Mouse (Mus musculus) embryonic facial prominence, embryonic 12.5 days (tissue): Measurements from ENCODE around the gene Ran. TPM values are rescaled to one million over a fixed set of nuclear protein-coding genes. Genes with fewer than 3 reads are reported as not detected.
A peak's percentile ranks its signal among the peaks of the same experiment; 100 is the strongest.

Experiments
- ATAC-seq: fragments of 200-750 bp; cut with Nextera tagmentation; 2 replicates; pipeline ENCODE4 v1.8.0; 2017; ENCODE audit not compliant: insufficient number of reproducible peaks, insufficient read depth, low FRiP score, low TSS enrichment
- H3K27ac ChIP-seq: fragments of 300-500 bp; sonication (generic); 2 replicates; pipeline ENCODE4 v1.5.1; 2016; ENCODE audit warnings: mild to moderate bottlenecking
- H3K27me3 ChIP-seq: fragments of 300-500 bp; sonication (generic); 2 replicates; pipeline ENCODE4 v1.6.1; 2016; ENCODE audit warnings: mild to moderate bottlenecking, moderate library complexity
- H3K36me3 ChIP-seq: fragments of 300-500 bp; sonication (generic); 2 replicates; pipeline ENCODE4 v1.6.1; 2016; ENCODE audit warnings: mild to moderate bottlenecking
- H3K4me1 ChIP-seq: fragments of 300-500 bp; sonication (generic); 2 replicates; pipeline ENCODE4 v1.6.1; 2016
- H3K4me2 ChIP-seq: fragments of 300-500 bp; sonication (generic); replicated peaks from 2 replicates; pipeline ENCODE4 v1.6.1; 2016; ENCODE audit warnings: mild to moderate bottlenecking, moderate library complexity
- H3K4me3 ChIP-seq: fragments of 300-500 bp; sonication (generic); 2 replicates; pipeline ENCODE4 v1.5.1; 2016; ENCODE audit warnings: mild to moderate bottlenecking
- H3K9ac ChIP-seq: fragments of 300-500 bp; sonication (generic); 2 replicates; pipeline ENCODE4 v1.6.1; 2016; ENCODE audit warnings: mild to moderate bottlenecking, moderate library complexity
- H3K9me3 ChIP-seq: fragments of 300-500 bp; sonication (generic); 2 replicates; pipeline ENCODE4 v1.6.1; 2016; ENCODE audit warnings: mild to moderate bottlenecking, moderate library complexity
- WGBS: fragments of 180-500 bp; shearing (Covaris S2); methylation state at CpG from one replicate; pipeline ENCODE4 v1.1.7; 2016; 5-methylcytosine and 5-hydroxymethylcytosine counted together
- polyA plus RNA-seq: library from polyadenylated mRNA; unstranded; fragments of >200 nt; fragmentation: Nextera tagmentation; extraction: Ambion mirVana; gene quantifications from 2 replicates; pipeline ENCODE4 v1.2.1, GENCODE M21; 2016

The Ran gene
- polyA plus RNA-seq, 1 experiment from 2014 or later, result 652 TPM

DNA sequence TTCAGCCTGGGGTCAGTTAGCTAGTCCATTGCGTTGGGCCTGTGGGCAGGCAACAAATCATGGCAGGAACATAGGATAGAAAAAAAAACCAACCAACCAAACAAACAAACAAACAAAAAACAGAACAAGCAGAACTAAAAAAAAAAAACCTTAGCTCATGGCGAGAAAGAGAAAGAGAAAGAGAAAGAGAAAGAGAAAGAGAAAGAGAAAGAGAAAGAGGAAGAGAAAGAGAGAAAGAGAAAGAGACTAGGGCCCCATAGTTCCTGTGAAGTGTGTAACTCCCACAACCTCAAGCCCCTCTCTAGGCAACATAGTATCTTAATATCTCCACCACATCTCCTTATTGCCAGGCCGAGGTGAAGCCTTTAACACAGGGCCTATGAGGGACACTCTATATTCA lies 3.5 kb upstream of the Ran start:
- 92% methylated on average over 3 of the region's 3 CpGs for WGBS
- Histone ChIP-seq H3K4me2 (no peak overlapping the region), H3K27ac (no peak overlapping the region), H3K9ac (no peak overlapping the region), H3K27me3 (no peaks in the 10 kb centered on the region), H3K36me3 (no peaks in the 10 kb centered on the region), H3K4me3 (no peak overlapping the region), H3K9me3 (no peaks in the 10 kb centered on the region), H3K4me1 (no peaks in the 10 kb centered on the region; the same call in 1 of the 2 replicates)
- ATAC-seq, result no peak

DNA sequence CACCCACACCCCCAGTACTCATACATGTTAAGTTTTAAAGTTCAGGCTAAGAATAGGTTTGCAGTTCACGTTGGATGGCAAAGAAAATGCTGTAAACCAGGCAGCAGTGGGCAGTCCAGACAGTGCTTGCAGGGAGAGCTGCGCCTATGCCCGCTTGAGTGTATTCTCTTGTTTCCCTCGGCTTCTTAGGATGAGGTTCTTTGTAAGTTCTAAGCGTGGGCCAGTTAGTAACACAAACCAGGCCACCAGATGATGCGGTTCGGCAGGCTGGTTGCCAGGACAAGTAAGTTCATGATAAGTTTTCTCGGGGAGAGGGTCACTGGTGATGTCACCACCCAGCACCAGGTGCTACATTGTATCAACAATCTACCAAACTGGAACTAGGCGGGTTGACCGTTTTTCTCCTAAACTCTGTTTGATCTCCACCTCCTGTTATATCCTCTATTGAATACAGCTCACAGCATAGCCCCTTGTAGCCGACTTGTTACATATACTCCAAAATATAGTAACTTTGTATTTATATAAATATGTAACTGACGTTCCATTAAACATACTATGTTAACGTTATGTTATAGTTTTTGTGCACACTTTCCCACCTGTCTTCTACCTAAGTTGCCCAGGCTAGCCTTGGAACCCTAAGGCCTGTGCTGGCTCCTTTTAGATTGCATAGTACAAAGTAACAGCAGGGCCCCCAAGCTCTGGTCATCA lies 933 bp upstream of the Ran start:
- Histone ChIP-seq H3K27ac (peak overlapping the region; percentile 99), H3K9me3 (no peaks in the 10 kb centered on the region), H3K9ac (peak overlapping the region; percentile 69), H3K27me3 (no peaks in the 10 kb centered on the region), H3K36me3 (peaks cover 7% of the 10 kb centered on the region), H3K4me3 (peak overlapping the region; percentile 98), H3K4me1 (peaks cover 5% of the 10 kb centered on the region), H3K4me2 (peak overlapping the region; percentile 58)
- ATAC-seq, result no peak
- WGBS, result 83% methylated on average over 13 of the region's 13 CpGs

DNA sequence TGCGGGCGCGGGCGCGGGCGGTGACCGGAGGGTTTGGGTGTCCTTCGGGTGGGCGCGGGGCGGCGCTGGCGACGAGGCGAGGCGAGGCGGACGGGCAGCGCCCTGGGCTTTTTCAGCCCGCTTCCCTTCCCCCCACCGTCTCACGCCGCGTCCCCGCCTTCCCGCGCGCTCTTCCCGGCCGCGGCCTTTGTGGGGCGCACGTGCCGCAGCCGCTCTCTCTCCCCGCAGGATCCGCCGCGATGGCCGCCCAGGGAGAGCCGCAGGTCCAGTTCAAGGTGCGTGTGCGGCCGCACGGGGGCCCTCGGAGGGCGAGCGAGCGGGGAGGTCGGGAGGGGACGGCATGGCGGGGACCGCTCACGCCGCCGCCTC lies 415 bp downstream of the Ran start:
- H3K4me2 ChIP-seq, result peak overlapping the region; percentile 72
- H3K4me3 ChIP-seq, result peak overlapping the region; percentile 98
- H3K9me3 ChIP-seq, result no peaks in the 10 kb centered on the region
- under 1% methylated on average over 47 of the region's 56 CpGs for WGBS
- peak overlapping the region; percentile 99 for H3K9ac ChIP-seq
- peaks cover 5% of the 10 kb centered on the region for H3K4me1 ChIP-seq
- H3K27me3 ChIP-seq, result no peaks in the 10 kb centered on the region
- ATAC-seq, result peak; percentile 59
- H3K27ac ChIP-seq, result peak overlapping the region; percentile 99
- H3K36me3 ChIP-seq, result peaks cover 15% of the 10 kb centered on the region

DNA sequence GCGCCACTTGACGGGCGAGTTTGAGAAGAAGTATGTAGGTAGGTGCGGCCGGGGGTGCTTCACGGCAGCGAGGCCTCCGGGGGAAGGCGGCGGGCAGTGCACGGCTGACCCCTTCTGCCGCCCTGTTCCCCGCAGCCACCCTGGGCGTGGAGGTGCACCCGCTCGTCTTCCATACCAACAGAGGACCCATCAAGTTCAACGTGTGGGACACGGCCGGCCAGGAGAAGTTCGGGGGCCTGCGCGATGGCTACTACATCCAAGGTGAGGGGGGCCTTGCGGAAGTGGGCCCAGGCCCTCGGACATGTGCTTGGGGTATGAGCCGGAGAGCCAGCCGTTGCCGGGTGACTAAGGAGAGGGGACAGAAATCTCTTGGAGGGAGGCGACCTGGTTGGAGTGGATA lies 862 bp downstream of the Ran start:
- Histone ChIP-seq H3K4me3 (peak overlapping the region; percentile 98), H3K4me1 (peaks cover 5% of the 10 kb centered on the region), H3K4me2 (peak overlapping the region; percentile 72), H3K9me3 (no peaks in the 10 kb centered on the region), H3K36me3 (peaks cover 16% of the 10 kb centered on the region), H3K27ac (peak overlapping the region; percentile 99), H3K9ac (peak overlapping the region; percentile 99), H3K27me3 (no peaks in the 10 kb centered on the region)
- ATAC-seq, result peak; percentile 10; the same call in 1 of the 2 replicates
- WGBS, result 1% methylated on average over 28 of the region's 28 CpGs

DNA sequence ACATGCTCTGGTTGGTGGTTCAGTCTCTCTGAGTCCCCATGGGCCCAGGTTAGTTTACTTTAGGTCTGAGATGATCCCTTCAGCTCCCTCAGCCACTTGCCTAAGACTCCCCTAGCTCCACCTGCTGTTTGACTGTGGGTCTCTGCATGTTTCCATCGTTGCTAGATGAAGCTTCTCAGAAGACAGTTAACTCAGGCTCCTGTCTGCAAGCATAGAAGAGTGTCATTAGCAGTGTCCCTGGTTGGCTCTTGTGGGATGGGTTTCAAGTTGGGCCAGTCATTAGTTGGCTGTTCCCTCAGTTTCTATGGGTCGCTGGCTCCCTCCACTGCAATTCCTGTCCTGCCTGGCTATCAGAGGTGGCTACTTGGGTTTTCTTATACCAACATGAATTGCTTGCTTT lies 5.2 kb downstream of the Ran start:
- no peak overlapping the region for H3K4me3 ChIP-seq
- H3K9ac ChIP-seq, result no peak overlapping the region
- 42% methylated on average over 2 of the region's 2 CpGs for WGBS
- H3K4me2 ChIP-seq, result no peak overlapping the region
- peaks cover 5% of the 10 kb centered on the region for H3K4me1 ChIP-seq
- peaks cover 24% of the 10 kb centered on the region for H3K36me3 ChIP-seq
- H3K27ac ChIP-seq, result no peak overlapping the region
- no peaks in the 10 kb centered on the region for H3K9me3 ChIP-seq
- ATAC-seq, result no peak
- no peaks in the 10 kb centered on the region for H3K27me3 ChIP-seq

DNA sequence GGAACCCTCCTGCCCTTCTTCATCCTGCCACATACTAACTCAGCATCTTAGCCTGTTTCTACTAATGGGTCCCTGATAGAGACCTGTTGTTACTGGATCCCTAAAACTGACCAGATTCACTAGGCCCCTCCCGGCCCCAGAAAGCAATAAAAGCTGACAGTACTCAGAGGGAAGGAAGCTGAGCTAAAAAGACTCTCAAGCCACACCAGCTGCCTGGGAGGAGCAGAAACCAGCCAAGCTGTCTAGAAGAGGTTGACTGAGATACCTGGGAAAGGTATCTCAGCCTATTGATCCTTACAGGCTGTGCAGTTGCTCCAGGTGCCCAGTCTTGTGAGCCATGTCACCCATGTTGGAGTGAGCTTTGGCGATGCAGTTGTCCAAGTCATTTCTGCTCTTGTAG lies 5.9 kb downstream of the Ran start:
- ATAC-seq, result no peak
- peaks cover 5% of the 10 kb centered on the region for H3K4me1 ChIP-seq
- no peak overlapping the region for H3K27ac ChIP-seq
- WGBS, result 98% methylated on average over 2 of the region's 2 CpGs
- H3K9me3 ChIP-seq, result no peaks in the 10 kb centered on the region
- no peak overlapping the region for H3K9ac ChIP-seq
- H3K36me3 ChIP-seq, result peaks cover 24% of the 10 kb centered on the region
- no peak overlapping the region for H3K4me2 ChIP-seq
- no peak overlapping the region for H3K4me3 ChIP-seq
- no peaks in the 10 kb centered on the region for H3K27me3 ChIP-seq

DNA sequence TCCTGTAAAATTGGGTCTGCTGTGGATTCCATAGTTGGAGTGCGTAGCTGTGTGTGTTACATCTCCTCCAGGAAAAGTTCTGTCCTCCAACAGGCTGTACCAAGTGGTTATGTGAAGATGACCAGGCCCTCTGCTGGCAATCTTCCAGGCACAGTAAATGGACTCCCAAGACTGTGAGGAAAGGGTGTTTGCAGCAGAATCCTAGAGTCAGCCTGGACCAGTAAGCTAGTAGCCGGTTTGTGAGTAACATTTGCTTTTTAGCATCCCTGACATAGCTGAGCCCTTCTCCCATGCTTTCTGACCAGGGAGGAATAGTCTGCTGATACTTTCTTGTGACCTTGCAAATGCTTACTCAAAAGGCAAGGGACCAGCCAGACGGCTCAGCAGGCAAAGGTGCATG lies 6.3 kb downstream of the Ran start:
- Histone ChIP-seq H3K27ac (no peak overlapping the region), H3K4me1 (peaks cover 5% of the 10 kb centered on the region), H3K36me3 (peaks cover 24% of the 10 kb centered on the region), H3K4me3 (no peak overlapping the region), H3K9me3 (no peaks in the 10 kb centered on the region), H3K9ac (no peak overlapping the region), H3K4me2 (no peak overlapping the region), H3K27me3 (no peaks in the 10 kb centered on the region)
- 90% methylated on average over 3 of the region's 3 CpGs for WGBS
- no peak for ATAC-seq

DNA sequence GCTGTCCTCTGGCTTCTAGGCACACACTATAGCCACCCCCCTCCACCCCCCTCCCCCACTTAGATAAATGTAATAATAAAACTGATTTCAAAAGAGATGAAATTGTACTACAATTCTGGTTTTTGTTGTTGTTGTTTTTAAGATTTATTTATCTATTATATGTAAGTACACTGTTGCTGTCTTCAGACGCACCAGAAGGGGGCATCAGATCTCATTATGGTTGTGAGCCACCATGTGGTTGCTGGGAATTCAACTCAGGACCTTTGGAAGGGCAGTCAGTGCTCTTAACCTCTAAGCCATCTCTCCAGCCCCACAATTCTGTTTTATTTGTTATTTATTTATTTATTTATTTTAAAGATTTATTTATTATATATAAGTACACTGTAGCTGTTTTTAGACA lies 6.8 kb downstream of the Ran start:
- H3K27me3 ChIP-seq, result no peaks in the 10 kb centered on the region
- H3K36me3 ChIP-seq, result peaks cover 24% of the 10 kb centered on the region
- H3K4me2 ChIP-seq, result no peak overlapping the region
- no peaks in the 10 kb centered on the region for H3K9me3 ChIP-seq
- WGBS, result 84% methylated on average over 1 of the region's 1 CpGs
- no peak overlapping the region for H3K9ac ChIP-seq
- no peak overlapping the region for H3K27ac ChIP-seq
- ATAC-seq, result no peak
- peaks cover 3% of the 10 kb centered on the region for H3K4me1 ChIP-seq
- H3K4me3 ChIP-seq, result no peak overlapping the region

DNA sequence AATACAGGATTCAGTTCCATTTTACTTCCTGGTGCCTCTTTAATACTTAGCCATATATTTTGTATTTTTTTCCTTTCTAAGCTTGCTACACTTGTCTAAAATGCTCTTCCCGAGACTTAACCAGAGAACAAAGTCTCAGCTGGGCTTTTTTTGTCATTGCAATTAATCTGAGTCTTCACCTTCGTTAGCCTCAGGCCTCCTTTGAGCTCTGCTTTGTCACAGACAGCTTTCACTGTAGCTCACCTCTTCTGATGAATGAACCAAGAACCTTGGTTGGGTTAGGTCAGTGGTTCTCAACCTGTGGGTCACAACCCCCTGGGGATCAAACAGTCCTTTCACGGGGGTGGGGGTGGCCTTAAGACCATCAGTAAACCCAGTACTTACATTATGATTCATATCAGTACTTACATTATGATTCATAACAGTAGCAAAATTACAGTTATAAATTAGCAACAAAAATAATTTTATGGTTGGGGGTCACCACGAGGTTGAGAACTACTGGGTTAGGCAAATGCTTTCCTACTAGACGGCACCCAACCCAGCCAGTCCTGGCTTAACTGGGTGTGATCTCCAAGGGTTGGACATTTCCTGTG lies 9.4 kb downstream of the Ran start:
- H3K9me3 ChIP-seq, result no peaks in the 10 kb centered on the region
- peaks cover 17% of the 10 kb centered on the region for H3K36me3 ChIP-seq
- no peak overlapping the region for H3K27ac ChIP-seq
- H3K4me3 ChIP-seq, result no peak overlapping the region
- H3K4me1 ChIP-seq, result no peaks in the 10 kb centered on the region
- H3K4me2 ChIP-seq, result no peak overlapping the region
- WGBS, result 78% methylated on average over 5 of the region's 5 CpGs
- no peaks in the 10 kb centered on the region for H3K27me3 ChIP-seq
- no peak for ATAC-seq
- no peak overlapping the region for H3K9ac ChIP-seq

DNA sequence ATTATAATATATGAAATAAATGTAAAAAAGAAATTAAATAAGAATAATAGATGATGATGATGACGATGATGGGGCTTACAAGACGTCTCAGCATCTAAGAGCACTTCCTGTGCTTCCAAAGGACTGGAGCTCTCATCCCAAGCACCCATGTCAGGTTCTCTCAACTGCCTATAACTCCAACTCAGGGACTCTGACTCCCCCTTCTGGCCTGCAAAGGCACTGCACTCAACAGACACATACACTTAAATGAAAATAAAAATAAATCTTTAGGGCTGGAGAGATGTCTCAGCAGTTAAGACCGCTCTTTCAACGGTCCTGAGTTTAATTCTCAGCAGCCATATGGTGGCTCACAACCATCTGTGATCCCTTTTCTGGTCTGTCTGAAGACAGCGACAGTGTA lies 16.8 kb downstream of the Ran start:
- H3K36me3 ChIP-seq, result no peaks in the 10 kb centered on the region
- no peaks in the 10 kb centered on the region for H3K4me1 ChIP-seq
- no peaks in the 10 kb centered on the region for H3K27me3 ChIP-seq
- no peak for ATAC-seq
- H3K4me2 ChIP-seq, result no peak overlapping the region
- H3K27ac ChIP-seq, result no peak overlapping the region
- no peak overlapping the region for H3K9ac ChIP-seq
- no peak overlapping the region for H3K4me3 ChIP-seq
- WGBS, result 88% methylated on average over 5 of the region's 5 CpGs
- H3K9me3 ChIP-seq, result no peaks in the 10 kb centered on the region

DNA sequence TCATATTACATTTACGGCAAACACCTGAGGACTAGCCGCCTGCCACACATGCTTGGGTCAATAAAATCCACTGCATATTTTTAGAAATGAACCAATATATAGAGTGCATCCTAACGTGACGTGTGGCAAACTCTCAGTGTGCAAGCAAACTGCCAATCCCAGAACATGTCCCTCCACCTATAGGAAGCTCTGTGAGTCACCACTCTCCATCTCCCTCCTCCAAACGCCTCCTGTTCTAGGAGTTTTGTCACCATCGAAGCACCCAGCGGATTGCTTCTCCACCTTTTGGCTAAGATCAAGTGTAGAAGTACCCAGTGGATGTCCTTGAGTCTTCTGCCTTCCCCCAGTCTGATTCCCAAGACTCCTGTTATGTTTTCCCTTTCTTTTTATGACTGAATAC lies 17.9 kb downstream of the Ran start:
- Histone ChIP-seq H3K27me3 (no peaks in the 10 kb centered on the region), H3K27ac (no peak overlapping the region), H3K9ac (no peak overlapping the region), H3K4me2 (no peak overlapping the region), H3K9me3 (no peaks in the 10 kb centered on the region), H3K4me1 (no peaks in the 10 kb centered on the region), H3K4me3 (no peak overlapping the region), H3K36me3 (no peaks in the 10 kb centered on the region)
- WGBS, result 73% methylated on average over 7 of the region's 7 CpGs
- no peak for ATAC-seq

DNA sequence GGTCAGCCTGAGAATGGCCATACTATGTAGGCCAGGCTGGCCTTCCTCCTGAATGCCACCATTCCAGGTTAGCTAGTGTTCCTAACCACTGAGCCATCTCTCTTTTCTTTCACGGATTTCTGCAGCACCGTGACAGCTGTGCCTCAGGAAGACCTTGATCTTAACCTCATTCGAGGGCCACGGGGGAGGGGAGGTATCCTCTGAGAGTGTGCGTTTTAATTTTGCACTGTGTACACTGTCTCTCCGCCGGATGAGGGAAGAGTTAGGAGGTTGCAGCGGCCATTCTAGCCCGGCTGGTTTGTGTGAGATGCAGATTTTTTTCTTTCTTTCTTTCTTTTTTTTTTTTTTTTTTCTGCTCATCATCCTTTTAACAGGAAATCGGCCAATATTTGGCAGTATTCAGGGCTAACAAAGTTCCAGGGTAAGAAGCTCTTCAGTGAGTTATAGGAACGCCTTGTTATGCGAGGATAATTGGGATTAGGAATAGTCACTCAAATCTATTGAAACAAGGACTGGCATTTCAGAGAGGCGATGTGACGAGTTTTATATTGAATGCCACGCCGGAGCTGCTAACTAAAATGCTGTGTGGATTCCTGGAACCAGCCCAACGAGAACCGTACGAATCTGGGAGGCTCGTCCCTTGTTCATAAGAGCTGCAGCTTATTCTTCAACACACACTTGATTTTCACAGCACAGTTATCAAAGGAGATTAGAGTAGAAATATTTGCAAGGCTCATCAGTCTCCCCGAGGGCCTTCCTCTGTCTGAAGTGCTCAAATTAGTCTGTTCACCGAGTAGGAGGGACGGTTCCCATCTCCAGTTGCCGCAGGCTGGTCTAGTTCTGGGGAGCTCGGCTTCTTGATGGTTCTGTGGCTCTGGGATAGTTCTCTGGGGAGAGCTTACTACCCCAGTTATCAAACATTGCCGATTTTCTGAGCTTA lies 26.0 kb downstream of the Ran start:
- WGBS, result 55% methylated on average over 26 of the region's 26 CpGs
- Histone ChIP-seq H3K27me3 (no peaks in the 10 kb centered on the region), H3K4me3 (no peak overlapping the region), H3K4me1 (no peaks in the 10 kb centered on the region), H3K36me3 (no peaks in the 10 kb centered on the region), H3K9me3 (no peaks in the 10 kb centered on the region), H3K27ac (no peak overlapping the region), H3K4me2 (no peak overlapping the region), H3K9ac (no peak overlapping the region)
- ATAC-seq, result no peak
